Mouse (Mus musculus) erythroid progenitor cell, adult 5-6 weeks (primary cell): ENCODE data around the gene Gnmt. TPM values are rescaled to one million over a fixed set of nuclear protein-coding genes. Genes with fewer than 3 reads are reported as not detected.
A peak's percentile ranks its signal among the peaks of the same experiment; 100 is the strongest.

Source experiments
- ATAC-seq: replicated peaks from 2 replicates; pipeline ENCODE4 v1.8.0; 2016; ENCODE audit warnings: moderate number of reproducible peaks, mild to moderate bottlenecking, moderate TSS enrichment, inconsistent platforms; ENCODE audit not compliant: poor library complexity, low FRiP score, severe bottlenecking
- total RNA-seq, 2 experiments: library from RNA; stranded (forward) in 1 of 2; stranded (reverse) in 1 of 2; fragments of 150-400 nt in 1 of 2; fragments of 186-747, 209-891 nt in 1 of 2; gene quantifications; 2 replicates each; pipeline versions ENCODE4 v1.2.3 to v1.2.4; 2015 to 2017; ENCODE audit warnings: low replicate concordance in 2 of 2

Gnmt gene
- total RNA-seq, 2 experiments from 2014 or later = not detected

DNA sequence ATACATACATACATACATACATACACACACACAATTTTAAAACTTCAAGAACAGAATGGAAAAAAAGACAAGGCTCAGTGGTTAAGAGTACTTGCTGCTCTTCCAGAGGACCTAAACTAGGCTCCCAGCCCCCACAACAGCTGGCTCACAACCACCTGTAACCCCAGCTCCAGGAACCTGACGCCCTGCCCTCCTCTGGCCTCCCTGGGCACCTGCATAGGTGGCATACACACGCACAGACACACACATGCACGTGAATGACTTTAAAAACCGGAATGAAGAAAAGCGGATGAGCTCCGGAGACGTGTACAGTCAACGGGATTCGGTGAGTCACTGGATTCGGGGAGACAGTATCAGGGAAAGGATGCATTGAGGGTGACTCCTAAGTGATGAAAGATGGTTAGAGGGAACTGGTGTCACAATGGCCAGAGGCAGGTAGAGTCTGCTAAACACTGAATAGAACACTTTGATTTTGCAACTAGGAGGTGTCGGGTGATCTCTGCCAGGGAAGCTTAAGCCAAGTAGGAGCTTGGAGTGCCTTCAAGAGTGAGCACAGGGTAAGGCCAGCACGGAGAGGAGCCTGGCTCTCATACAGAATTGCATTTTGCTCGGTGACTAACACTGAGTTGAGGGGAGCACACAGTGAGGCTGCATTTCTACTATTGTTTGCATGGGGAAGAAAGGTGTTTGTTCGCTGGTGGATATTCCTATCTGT, 22.4 kb downstream of the Gnmt start:
- no peak for ATAC-seq

DNA sequence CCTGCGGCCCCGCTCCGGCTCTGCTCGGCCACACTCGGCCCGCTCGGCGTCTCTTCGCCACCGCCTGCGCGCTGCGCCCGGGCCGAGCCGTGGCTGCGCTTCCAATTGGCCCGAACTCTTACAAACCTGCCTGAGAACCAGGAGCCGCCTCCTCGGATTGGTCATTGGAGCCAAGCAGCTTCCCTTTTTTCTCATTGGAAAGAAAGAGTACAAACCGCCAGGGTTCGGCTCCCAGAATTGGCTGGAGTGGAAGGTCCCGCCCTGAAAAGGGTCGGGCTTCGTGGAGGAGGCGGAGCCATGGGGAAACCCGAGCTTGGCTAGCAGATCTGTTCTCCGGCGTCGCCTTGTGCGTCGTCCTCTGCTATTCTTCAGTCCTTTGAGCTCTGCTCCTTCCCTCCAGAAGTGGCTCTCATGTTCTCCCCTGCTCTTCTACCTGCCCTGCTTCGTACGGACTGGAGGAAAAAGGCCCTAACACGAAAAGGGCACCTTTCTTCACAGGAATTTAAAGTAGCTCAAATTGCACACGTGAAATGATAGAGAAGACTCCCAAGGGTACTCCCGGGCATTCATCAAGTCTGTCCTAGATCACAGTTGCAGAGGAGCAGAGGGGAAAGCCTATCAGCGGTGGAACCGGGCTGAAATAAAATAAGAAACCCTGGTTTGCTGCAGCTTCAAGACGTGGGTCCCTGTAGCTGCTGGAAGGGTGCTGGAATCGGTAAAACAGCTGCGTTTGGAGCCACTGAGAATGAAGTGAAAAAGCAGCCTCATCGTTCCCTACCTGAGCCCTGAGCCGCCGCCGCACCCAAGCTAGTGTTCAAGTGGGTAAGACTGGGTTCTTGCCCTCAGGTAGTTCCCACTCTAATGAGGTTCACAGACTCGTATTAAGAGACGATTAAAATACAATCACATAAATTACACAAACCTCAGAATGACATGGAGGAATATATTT, 23.8 kb downstream of the Gnmt start, which contains the start of gene Ppp2r5d:
TSS of gene Ppp2r5d (minus strand) at position 225 of the 949 bp plus-strand sequence.
- peak; percentile 97 for ATAC-seq

DNA sequence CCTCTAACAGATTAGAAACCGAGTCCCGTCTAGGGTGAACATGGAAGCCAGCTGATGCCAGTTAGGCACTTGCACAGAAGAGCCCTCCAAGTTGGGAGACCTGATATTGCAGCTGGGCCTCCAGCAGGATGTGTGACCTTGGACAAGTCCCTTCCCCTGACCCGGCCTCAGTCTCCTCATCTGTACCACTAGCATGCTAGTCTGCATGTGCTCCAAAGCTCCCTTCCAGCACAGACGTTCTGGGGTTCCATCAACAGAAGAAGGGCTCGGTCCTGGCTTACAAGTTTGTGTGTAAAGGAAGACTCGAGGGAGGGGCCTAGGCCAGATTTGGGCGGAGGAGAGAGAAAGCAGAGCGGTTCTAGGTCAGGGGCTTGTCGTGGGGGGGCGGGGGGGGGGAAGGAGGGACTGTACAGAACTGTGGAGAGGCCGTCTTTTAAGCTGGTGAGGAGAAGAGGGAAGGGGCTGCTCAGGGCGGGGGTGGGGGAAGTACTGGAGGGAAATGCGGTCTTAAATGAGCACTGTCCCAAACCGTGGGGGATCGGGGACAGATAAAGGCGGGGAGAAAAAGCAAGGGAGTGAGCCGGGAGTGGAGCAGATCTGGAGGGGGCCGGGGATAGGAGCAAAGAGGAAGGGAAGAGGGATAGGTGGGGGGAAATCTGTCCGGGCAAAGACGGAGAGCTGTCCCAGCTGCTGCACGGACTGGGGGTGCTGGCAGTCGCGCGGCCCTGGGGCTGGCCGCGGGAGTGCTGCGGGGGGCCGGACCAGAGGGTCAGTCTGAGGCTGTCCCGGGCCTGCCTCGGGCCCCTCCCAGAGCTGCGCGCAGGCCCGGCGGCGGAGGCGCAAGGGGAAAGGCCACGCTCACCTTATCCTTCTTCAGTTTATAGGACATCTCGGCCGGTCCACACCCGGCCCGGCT, 24.7 kb downstream of the Gnmt start:
- no peak; the same call in 1 of the 2 replicates for ATAC-seq

DNA sequence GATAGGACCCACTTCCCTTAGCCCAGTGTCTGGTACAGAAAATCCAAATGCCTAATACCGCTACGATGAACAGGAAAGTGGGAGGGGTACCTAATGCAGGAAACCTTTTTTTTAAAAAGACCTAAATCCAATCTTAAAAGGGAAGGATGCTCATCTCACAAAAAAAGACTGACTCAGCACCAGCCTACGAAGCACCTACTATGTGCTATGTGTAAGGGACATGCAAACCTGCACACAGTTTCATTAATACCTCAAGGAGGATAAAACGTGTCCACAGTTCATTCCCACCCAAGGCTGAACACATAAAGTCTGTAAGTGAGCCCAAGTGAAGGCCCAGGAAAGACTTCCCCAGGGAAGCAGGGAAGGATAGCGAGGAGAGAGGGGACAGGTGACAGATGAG, 26.5 kb downstream of the Gnmt start:
- ATAC-seq = no peak

DNA sequence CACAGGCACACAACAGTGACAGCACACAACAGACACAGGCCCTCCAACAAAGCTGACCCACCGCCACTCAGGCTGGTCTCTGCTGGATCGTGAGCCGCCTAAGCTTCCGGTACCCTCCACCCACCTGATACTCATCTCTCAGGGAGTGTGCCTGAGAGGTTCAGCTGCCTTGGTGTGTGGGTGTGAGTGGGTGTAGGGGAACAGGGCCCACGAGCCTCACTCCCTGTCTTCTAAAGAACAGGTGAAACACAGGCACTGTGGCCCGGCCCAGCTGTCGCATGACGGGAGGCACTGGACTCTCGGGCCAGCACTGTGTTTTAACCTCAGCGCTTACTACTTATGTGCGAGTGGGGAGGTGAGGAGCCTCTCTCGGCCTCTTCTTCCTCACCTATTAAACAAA, 26.9 kb downstream of the Gnmt start:
- ATAC-seq = no peak

DNA sequence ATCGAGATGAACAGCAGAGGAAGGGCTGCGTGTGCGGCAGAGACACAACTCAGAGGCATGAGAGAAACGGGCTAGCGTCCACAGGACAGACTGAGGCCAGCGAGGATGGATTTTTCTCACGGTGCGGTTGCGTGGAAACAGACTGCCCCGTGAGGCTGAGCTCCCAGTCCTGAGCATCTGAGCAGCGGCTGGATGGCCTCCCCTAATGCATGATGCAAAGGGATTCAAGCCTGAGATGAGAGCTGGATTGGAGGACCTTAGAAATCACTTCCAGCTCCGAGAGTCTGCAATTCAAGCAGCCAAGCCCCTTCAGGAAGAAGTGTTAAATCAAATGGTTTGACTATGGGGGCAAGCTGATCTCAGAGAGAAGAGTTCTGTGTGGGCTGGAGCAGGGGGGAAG, 27.5 kb downstream of the Gnmt start:
- ATAC-seq = no peak

DNA sequence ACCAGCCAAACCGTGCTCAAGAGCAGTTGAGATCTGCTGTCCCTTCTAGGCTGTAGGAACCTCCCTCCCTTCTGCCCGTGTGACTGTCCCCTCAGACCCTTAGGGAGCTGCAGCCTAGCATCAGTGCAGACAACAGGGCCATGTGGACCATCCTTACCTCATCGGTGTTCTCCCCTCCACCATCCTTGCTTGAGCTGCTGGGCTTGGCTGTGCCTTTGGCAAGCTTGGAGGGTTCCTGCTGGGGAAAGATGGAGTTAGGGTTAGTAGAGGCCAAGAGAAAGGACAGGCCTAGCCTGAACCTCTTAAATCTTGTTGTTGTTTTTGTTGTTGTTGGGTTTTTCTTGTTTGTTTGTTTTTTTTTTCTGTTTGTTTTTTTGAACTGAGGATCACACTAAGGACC, 29.1 kb downstream of the Gnmt start:
- no peak for ATAC-seq

DNA sequence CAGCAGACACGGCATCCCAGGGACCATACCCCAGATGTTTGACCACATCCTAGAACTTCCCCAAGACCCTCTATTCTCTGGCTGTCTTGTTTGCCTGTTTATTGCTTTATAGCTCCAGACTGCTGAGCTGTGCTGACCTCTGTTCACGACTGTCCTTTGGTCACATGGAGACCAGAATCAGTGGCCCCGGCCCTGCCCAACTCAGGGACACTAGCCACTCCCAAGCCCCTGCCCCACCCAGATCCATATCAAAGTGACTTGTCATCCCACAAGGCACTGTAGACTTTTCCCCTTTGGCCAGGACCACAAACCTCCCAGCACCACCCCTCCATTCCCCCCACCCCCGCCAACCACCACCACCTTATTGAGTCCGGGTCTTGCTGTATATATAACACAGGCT, 29.7 kb downstream of the Gnmt start:
- no peak for ATAC-seq

DNA sequence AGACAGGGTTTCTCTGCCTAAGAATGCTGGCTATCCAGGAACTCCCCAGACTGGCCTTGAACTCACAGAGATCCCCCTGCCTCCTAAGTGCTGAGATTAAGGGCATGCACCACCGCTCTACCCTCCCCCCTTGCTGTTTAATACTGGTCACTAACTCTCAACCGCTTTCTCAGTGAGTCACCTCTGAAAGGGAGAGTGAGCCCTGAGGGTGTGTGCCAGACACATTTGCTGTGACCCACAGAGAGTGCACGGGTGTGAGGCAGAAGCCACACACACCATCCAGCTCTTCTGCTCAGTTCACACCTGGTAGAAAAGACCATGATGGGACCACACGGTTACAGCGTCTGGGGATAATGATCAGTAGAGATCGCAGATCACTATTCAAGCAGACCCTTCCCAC, 30.5 kb downstream of the Gnmt start:
- ATAC-seq = no peak

DNA sequence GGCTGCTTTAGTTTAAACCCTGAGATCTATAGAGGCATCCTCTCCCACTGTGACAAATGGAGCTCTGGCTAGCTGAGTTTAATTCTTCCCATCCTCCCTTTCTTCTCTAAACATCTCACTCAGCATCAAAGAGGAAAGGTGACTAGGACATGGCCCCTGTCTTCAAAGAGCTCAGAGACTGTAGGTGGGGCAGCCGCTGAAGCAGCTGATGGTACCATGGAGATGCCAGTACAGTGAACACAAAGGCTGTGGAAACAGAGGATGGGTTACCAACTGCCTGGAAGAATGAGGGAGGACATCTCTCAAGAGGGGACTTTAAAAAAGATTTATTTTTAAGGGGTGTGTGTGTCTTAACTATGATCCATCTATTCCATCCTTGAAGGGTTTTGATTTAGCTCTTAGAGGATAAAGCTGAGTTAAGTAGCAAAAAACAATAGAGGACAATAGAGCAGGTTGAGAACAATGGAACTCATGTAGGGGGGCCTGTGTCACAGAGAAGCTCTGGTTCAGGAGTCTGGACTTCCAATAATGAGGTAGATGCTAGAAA, 34.4 kb downstream of the Gnmt start:
- ATAC-seq = no peak

DNA sequence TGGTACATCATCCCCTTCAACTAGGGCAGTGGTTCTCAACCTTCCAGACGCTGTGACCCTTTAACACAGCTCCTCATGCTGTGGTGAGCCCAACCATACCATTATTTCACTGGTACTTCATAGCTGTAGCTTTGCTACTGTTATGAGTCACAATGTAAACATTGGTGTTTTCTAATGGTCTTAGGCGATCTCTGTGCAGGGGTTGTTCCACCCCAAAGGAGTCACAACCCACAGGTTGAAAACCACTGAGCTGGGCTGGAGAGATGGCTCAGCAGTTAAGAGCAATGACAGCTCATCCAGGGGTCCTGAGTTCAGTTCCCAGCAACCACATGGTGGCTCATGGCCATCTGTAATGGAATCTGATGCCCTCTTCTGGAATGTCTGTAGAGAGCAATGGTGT, 37.6 kb downstream of the Gnmt start:
- no peak for ATAC-seq

DNA sequence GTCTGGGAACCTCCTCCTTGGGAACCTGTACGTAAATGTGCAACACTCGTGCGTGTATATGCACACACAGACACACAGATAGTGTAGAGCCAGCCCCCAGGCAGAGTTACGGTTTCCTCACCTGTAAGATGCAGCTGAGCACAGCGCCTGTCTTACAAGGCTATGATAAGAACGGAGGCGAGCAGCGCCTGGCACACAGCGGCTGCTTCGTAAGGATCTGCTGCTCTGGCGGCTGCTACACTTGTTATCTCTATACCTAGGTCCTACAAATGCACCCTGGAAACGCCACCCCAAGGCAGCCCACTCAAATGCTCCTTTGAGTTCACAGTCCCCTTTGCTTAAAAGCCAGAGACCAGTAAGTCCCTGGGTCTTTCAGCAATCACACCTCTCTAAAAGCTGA, 38.3 kb downstream of the Gnmt start:
- ATAC-seq = peak; percentile 70

DNA sequence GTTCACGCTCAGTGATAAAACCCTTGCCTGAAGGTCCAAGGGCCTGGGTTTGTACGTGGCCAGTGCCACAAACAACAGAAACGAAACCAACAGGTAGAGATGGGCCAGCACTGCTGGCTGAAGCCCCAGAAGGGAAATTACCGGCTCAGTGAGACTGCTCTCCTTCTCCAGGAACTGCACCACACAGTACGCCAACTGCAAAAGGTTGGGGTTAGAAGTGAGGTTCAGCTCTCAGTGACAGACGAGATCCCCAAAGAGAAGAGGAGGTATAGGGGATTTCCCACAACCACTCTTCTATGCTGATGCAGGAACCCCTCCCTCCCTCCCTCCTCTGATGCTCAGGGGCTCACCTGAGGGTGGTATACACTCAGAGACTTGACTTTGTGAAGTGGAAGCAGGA, 43.1 kb downstream of the Gnmt start:
- no peak for ATAC-seq

DNA sequence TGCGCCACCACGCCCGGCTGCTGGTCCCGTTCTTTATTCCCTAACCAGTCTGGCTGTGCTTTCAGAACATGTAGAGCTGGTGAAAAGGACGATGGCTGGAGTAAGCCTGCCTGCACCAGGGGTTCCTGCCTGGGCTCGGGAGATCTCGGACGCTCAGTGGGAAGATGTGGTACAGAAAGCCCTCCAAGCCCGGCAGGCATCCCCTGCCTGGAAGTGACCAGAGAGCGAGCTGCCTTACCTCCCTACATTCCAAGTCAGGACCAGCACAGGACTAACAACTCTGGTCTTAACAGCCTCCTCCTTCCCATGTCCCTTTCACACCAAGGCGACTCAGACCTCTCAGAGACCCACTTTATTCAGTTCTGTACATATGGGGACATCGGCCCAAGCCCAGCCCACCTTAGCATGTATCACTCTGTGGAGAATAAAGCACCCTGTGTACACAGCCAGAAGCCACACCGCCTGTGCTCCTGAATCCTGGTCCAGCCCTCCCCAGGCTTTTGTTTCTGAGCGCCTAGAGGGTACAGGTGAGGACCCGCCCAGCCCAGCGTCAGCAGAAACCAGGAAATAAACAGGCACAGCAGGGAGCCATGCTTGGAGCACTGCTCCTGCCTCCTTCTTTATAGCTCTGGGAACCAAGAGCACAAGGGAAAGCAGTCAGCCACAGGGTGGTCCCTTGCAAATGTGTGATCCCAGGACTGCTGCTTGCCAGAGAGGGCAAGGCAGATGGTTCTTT, 46.1 kb downstream of the Gnmt start:
- ATAC-seq = no peak

DNA sequence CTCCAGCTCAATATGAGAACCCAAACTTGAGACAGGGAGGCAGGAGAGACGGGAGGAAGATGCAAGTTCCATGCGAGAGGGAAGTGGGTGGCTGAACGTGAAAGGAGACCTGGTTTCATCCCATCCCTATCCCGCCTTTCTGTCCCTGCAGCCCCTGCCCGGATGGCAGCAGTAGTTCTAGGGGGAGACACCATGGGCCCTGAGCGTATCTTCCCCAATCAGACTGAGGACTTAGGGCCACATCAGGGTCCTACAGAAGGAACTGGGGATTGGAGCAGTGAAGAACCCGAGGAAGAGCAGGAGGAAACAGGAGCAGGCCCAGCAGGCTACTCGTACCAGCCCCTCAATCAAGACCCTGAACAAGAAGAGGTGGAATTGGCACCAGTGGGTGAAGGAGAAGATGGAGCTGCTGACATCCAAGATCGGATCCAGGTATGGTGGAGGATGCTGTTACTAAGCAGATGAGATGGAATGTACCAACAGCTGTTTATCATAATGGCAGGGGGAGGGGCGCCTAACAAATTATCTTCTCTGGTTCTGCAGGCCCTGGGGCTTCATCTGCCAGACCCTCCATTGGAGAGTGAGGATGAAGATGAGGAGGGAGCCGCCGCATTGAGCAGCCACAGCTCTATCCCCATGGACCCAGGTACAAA, 47.4 kb downstream of the Gnmt start:
- no peak; the same call in 1 of the 2 replicates for ATAC-seq

DNA sequence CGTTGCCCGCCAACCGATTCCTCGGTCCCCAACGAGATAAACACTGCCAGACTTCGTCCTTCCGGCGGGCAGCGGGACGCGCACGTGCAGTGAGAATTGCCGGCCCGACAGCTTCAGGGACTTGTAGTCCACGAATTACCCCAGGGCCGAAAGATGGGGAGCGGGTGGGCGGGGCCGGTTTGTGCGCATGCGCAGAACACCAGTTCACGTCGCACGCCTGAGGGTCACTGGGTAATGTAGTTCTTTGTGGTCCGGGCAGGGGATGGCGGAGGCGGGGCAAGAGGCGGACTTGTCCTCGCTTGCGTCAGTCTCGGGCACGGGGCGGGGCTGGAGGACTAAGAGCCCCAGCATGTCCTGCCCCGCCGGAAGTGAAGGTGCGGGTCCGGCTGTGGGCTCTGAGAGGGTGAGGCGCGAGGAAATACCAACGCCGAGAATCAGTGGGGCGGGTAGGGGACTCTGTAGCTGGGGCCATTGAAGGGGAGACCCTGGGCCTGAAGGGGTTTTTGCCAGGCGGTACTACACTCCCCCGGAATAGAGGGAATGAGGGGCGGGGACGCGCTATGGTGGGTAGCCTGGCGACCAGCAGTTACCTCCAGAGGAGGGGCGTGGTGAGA, 48.1 kb downstream of the Gnmt start, which contains the start of gene Klhdc3:
TSS of gene Klhdc3 (minus strand) at position 155 of the 614 bp plus-strand sequence.
- peak; percentile 95 for ATAC-seq

DNA sequence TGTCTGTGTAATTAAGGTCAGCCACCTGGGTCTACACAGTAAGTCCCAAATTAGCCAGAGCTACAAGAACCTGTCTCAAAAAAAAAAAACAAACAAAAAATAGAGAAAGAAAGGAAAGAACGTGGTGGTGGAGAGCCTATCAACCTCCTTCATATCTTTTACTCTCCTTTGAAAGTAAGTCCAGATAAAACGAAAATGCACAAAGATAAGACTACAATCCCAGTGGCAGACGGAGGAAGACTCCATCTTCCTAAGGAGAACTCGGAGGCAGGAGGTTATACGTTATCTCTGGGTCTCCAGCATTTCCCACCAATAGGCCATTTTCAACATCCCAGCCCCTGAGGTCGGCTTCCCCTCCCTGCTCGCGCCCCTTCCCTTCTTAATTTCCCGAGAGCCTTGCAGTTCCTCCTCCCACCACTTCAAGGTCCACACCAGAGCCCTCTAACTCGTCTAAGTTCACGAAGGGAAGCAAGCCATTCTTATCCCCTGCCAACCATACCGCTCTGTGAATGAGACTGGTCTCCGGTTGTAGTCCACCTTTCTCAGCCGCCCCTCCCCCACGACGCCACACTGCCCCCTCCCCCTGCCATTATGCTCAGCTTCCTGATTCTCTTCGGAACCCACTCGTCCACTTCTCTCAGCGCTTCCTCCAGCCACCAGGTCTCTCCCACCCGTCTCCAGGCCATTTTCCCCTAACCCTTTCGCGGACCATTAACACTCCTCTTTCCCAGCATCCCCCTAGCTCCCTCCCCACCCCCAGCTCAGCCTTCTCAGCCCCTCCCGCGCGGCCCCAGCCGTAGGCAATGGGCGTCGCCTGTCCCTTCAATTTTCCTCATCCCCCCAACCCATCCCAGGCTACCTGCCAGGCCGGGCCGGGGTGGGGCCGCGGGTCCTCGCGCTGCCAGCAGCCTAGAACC, 48.9 kb downstream of the Gnmt start:
- no peak for ATAC-seq
